Comparison of ENCODE assay signal across 16 mouse cellular contexts in genomic region chr12:118072181-118072872, GRCm38 (mm10).
"Had no signal": no experiment of that assay in that cellular context is flagged by ENCODE, and none has a peak within 500 bp of the region (broad histone marks: within the 10 kb centered on the region; RNA-seq: fewer than 3 reads in every experiment).

No protein-coding gene starts in this region.

- ATAC-seq: liver, postnatal 0 days; lung, postnatal 0 days had no signal

- DNase-seq: kidney, adult 18-20 months; kidney, adult 9 months; kidney, postnatal 14 days; kidney, postnatal 4 days; left cerebral cortex, postnatal 4 days; liver, postnatal 0 days; thymus, adult 18-20 months; thymus, postnatal 4 days had no signal

- H3K27ac ChIP-seq: limb, embryonic 12.5 days; limb, embryonic 15.5 days; liver, embryonic 14.5 days; macrophage had no signal

- H3K9me3 ChIP-seq: limb, embryonic 12.5 days; limb, embryonic 15.5 days had no signal

- H3K4me2 ChIP-seq: limb, embryonic 12.5 days; limb, embryonic 15.5 days; liver, embryonic 11.5 days; lung, embryonic 14.5 days had no signal

- H3K27me3 ChIP-seq: limb, embryonic 12.5 days; limb, embryonic 15.5 days had no signal

- H3K9ac ChIP-seq: limb, embryonic 12.5 days; limb, embryonic 15.5 days; liver, embryonic 14.5 days; liver, postnatal 0 days; lung, embryonic 14.5 days had no signal

- H3K4me3 ChIP-seq: limb, embryonic 12.5 days; limb, embryonic 15.5 days; myocyte had no signal

- H3K36me3 ChIP-seq: limb, embryonic 12.5 days; limb, embryonic 15.5 days had no signal

- H3K4me1 ChIP-seq: limb, embryonic 12.5 days; limb, embryonic 15.5 days had no signal
